Mouse (Mus musculus): ENCODE data around the gene Phb2. TPM values are rescaled to one million over a fixed set of nuclear protein-coding genes. Genes with fewer than 3 reads are reported as not detected.

The Phb2 gene
- polyA plus RNA-seq, 1 experiment: 168 TPM

DNA sequence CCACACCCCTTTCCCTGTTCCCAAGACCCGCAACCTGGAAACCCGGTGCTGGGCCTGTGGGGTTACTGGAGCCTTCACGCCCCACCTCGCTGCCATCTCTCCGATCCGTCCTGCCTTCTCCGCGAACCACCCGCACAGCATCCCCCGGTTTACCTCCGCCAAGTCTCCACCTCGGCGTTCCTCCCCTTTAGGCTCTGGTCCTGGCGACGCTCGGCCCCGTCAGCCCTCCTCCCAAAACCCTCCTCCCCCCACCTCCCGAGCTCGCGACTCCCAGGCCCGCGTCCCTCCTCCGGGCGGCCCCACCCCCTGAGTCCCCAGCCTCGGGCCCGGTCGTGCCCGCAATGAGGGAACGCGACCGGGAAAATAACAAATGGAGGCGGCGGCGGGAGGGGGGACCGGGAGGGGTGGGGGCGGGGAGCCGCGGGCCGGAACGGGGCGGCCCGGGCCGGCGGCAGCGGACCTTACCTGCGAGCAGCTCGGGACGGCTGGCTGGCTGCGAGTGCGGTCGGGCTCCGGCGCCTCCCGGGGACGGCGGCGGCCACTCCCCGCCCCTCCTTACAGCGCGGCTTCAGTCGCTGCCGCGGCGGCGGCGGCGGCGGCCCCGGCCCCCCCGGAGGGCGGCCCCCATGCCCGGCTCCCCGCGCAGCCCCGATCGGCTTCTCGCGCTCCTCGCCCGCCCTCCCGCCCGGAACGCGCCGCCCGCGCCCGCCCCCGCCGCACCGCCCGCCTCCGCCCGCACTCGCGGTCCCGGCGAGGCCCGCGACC lies 43.9 kb downstream of the Phb2 start, which contains the start of the genes Gm45234 and Atn1:
TSS of gene Gm45234 (minus strand) at position 191 of the 765 bp plus-strand sequence.
TSS of gene Atn1 (minus strand) at position 694 of the 765 bp plus-strand sequence.
- DNase-seq (ENCODE audit: low read depth): peak; percentile 87
- TF ChIP-seq POLR2A (IDR thresholded peaks at IDR 0.05; ENCODE audit: borderline replicate concordance, extremely low read depth, insufficient read depth, insufficient read length, poor library complexity, severe bottlenecking): no peak
- no peak for TF ChIP-seq CTCF (IDR thresholded peaks at IDR 0.05; ENCODE audit: borderline replicate concordance, extremely low read depth, insufficient read depth, insufficient read length)

GRCm38 (mm10) chr6:124756652-124757350 lies 44.7 kb downstream of the Phb2 start:
- TF ChIP-seq POLR2A (IDR thresholded peaks at IDR 0.05; ENCODE audit: borderline replicate concordance, extremely low read depth, insufficient read depth, insufficient read length, poor library complexity, severe bottlenecking) (no peak), CTCF (IDR thresholded peaks at IDR 0.05; ENCODE audit: borderline replicate concordance, extremely low read depth, insufficient read depth, insufficient read length) (no peak)
- peak; percentile 93 for DNase-seq (ENCODE audit: low read depth)

GRCm38 (mm10) chr6:124757351-124757880 lies 45.3 kb downstream of the Phb2 start:
- no peak for DNase-seq (ENCODE audit: low read depth)
- TF ChIP-seq CTCF (IDR thresholded peaks at IDR 0.05; ENCODE audit: borderline replicate concordance, extremely low read depth, insufficient read depth, insufficient read length) (no peak), POLR2A (IDR thresholded peaks at IDR 0.05; ENCODE audit: borderline replicate concordance, extremely low read depth, insufficient read depth, insufficient read length, poor library complexity, severe bottlenecking) (no peak)

DNA sequence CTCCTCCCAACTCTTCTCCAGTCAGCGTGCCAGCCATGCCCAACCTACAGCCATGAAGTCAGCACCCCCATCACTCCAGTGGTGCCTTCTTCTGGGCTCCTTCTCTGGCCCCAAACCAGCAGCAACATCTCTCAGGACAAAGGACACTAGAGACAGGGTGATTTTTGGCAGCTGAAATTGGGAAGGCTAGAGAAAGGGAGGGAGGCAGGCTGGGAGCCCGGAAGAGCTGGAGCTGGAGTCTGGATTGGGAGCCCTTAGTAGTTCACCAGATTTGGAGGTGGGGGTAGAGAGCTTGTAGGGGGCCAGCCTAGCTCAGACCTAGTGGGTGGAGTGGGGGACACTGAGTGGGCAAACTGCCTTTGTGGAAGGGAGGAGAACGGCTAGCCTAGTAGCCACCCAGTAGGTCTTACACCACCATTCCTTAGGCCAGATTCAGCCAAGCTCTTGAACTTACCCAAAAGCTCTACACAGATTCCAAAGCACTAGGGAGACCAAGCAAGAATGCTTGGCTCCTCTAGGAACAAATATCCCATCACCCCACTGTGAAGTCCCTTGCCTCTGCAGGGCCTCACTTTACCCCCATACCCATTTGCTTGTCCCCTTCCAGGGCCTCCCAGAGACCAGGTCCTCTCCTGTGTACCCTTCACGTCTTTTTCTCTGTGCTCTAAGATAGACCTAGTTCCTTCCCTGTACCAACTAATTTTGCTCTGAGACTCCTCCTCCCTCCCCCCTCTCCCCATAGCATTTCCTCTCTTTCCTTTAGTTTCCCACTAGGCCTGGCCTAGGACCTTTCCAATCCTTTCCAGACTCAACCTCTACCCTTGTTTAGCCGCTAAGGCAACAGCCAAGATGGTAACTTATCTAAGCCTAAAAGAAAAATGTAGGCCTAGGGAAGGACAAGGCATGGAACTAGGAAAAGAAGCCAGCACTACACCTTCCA lies 46.0 kb downstream of the Phb2 start:
- DNase-seq (ENCODE audit: low read depth): peak; percentile 89
- TF ChIP-seq CTCF (IDR thresholded peaks at IDR 0.05; ENCODE audit: borderline replicate concordance, extremely low read depth, insufficient read depth, insufficient read length): no peak
- TF ChIP-seq POLR2A (IDR thresholded peaks at IDR 0.05; ENCODE audit: borderline replicate concordance, extremely low read depth, insufficient read depth, insufficient read length, poor library complexity, severe bottlenecking): no peak

DNA sequence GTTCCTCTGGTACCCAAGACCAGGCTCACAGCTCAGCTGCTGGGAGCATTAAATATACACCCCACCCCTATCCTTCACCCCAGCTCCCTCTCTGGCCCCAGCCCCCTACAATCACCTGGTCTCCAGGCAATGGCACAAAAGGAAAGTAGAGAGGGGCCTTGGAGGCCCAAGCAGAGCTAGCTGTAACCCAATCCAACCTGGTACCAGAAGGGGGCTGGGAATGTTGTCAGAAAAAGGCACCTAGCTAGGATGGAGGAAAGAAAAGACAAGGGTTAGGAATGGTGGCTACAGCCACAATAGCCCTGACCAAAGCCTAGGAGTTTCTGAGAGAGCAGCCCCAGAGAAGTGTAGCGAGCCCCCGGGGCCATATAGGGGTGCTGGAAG lies 46.7 kb downstream of the Phb2 start:
- DNase-seq (ENCODE audit: low read depth): no peak

DNA sequence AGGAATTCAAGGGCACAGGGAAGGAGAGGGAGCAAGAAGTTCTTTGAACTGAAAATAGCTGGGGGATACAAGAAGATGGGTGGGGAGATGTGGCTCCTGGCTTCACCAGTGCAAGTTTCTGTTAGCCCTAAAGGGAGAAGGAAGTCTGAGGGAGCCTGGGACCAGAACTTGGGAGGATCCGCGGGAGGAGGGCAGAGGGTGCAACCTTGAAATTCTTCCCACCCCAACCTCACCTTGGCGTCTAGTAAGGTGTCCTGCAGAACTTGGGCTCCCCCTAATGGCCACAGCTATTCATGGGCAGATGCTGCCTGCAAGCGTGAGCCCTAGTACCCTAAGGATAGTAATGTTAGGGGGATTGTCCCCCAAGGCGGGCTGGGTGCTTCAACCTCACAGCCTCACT lies 47.1 kb downstream of the Phb2 start:
- DNase-seq (ENCODE audit: low read depth): peak; percentile 88
- TF ChIP-seq POLR2A (IDR thresholded peaks at IDR 0.05; ENCODE audit: borderline replicate concordance, extremely low read depth, insufficient read depth, insufficient read length, poor library complexity, severe bottlenecking): no peak
- TF ChIP-seq CTCF (IDR thresholded peaks at IDR 0.05; ENCODE audit: borderline replicate concordance, extremely low read depth, insufficient read depth, insufficient read length): peak; percentile 92

More for the DNA sequence above, 46.7 kb downstream of the Phb2 start:
- TF ChIP-seq POLR2A (IDR thresholded peaks at IDR 0.05; ENCODE audit: borderline replicate concordance, extremely low read depth, insufficient read depth, insufficient read length, poor library complexity, severe bottlenecking): no peak
- no peak for TF ChIP-seq CTCF (IDR thresholded peaks at IDR 0.05; ENCODE audit: borderline replicate concordance, extremely low read depth, insufficient read depth, insufficient read length)

DNA sequence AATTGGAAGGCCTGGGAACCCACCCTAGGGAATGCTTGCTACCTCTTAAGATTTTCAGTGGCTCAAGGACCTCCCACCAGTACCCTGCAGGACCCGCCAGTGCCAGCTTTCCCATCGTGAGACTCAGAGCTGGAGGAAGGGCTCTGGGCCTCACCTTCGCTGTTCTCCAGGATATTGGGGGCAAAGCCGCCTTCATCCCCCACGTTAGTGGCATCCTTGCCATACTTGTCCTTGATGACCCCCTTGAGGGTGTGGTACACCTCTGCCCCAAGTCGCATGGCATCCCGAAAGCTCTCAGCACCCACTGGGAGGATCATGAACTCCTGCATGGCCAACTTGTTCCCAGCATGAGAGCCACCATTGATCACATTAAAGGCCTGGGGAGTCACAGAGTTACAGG lies 53.8 kb downstream of the Phb2 start:
- DNase-seq (ENCODE audit: low read depth): no peak
- TF ChIP-seq CTCF (IDR thresholded peaks at IDR 0.05; ENCODE audit: borderline replicate concordance, extremely low read depth, insufficient read depth, insufficient read length): no peak
- TF ChIP-seq POLR2A (IDR thresholded peaks at IDR 0.05; ENCODE audit: borderline replicate concordance, extremely low read depth, insufficient read depth, insufficient read length, poor library complexity, severe bottlenecking): no peak

Other genes with a start within 250 kb of the Phb2 start
- gene Clstn3, start 247.5 kb upstream of the Phb2 start, polyA plus RNA-seq (2012; rRNA removed): 79.6 and 109 TPM in 2 replicates
- gene C1rl, start 219.2 kb upstream of the Phb2 start, polyA plus RNA-seq (2012; rRNA removed): 0.04 and 0.10 TPM in 2 replicates
- 0.15 and 0.22 TPM in 2 replicates for gene C1ra, start 199.9 kb upstream of the Phb2 start, polyA plus RNA-seq (2012; rRNA removed)
- 0.54 and 0.57 TPM in 2 replicates for gene C1s1, start 170.0 kb upstream of the Phb2 start, polyA plus RNA-seq (2012; rRNA removed)
- not detected in 2 replicates for gene C1rb, start 142.0 kb upstream of the Phb2 start, polyA plus RNA-seq (2012; rRNA removed)
- 0.31 and 0.32 TPM in 2 replicates for gene C1s2, start 76.3 kb upstream of the Phb2 start, polyA plus RNA-seq (2012; rRNA removed)
- 54.8 and 58.7 TPM in 2 replicates for gene Lpcat3, start 49.3 kb upstream of the Phb2 start, polyA plus RNA-seq (2012; rRNA removed)
- 95.2 and 132 TPM in 2 replicates for gene Emg1, start 158 bp upstream of the Phb2 start, polyA plus RNA-seq (2012; rRNA removed)
- gene Ptpn6, start 26.4 kb downstream of the Phb2 start, polyA plus RNA-seq (2012; rRNA removed): 2.6 and 2.9 TPM in 2 replicates
- gene Grcc10, start 29.0 kb downstream of the Phb2 start, polyA plus RNA-seq (2012; rRNA removed): 429 and 583 TPM in 2 replicates
- not detected in 2 replicates for gene Gm45234, start 43.7 kb downstream of the Phb2 start, polyA plus RNA-seq (2012; rRNA removed)
- 62.8 and 136 TPM in 2 replicates for gene Atn1, start 44.2 kb downstream of the Phb2 start, polyA plus RNA-seq (2012; rRNA removed)
- gene Eno2, start 57.3 kb downstream of the Phb2 start, polyA plus RNA-seq (2012; rRNA removed): 48.6 and 69.6 TPM in 2 replicates
- 5.6 and 8.7 TPM in 2 replicates for gene Lrrc23, start 67.4 kb downstream of the Phb2 start, polyA plus RNA-seq (2012; rRNA removed)
- 5.3 and 5.7 TPM in 2 replicates for gene Spsb2, start 96.3 kb downstream of the Phb2 start, polyA plus RNA-seq (2012; rRNA removed)
- 318 and 333 TPM in 2 replicates for gene Tpi1, start 102.0 kb downstream of the Phb2 start, polyA plus RNA-seq (2012; rRNA removed)
- 157 and 162 TPM in 2 replicates for gene Usp5, start 117.1 kb downstream of the Phb2 start, polyA plus RNA-seq (2012; rRNA removed)
- 49.5 and 122 TPM in 2 replicates for gene Cdca3, start 117.2 kb downstream of the Phb2 start, polyA plus RNA-seq (2012; rRNA removed)
- gene Gnb3, start 127.9 kb downstream of the Phb2 start, polyA plus RNA-seq (2012; rRNA removed): 1.9 and 2.6 TPM in 2 replicates
- gene P3h3, start 145.4 kb downstream of the Phb2 start, polyA plus RNA-seq (2012; rRNA removed): 123 and 173 TPM in 2 replicates
- gene Gpr162, start 151.6 kb downstream of the Phb2 start, polyA plus RNA-seq (2012; rRNA removed): 107 and 117 TPM in 2 replicates
- 0.09 and 0.14 TPM in 2 replicates for gene Cd4, start 175.9 kb downstream of the Phb2 start, polyA plus RNA-seq (2012; rRNA removed)
- 3.8 and 4.5 TPM in 2 replicates for gene Lag3, start 199.4 kb downstream of the Phb2 start, polyA plus RNA-seq (2012; rRNA removed)
- gene Ptms, start 207.8 kb downstream of the Phb2 start, polyA plus RNA-seq (2012; rRNA removed): 2,630 and 3,258 TPM in 2 replicates
- gene Mlf2, start 219.1 kb downstream of the Phb2 start, polyA plus RNA-seq (2012; rRNA removed): 551 and 626 TPM in 2 replicates